In genomic region chr13:120150589-120150988, GRCm38 (mm10) we compare ENCODE assay signal across 25 mouse cellular contexts. TPM values are rescaled to one million over a fixed set of nuclear protein-coding genes. Genes with fewer than 3 reads are reported as not detected.
"Had no signal": no experiment of that assay in that cellular context is flagged by ENCODE, and none has a peak within 500 bp of the region (broad histone marks: within the 10 kb centered on the region; RNA-seq: fewer than 3 reads in every experiment).

No protein-coding gene starts in this region.

RNA-seq across cellular contexts. Expression of gene Gm20767, which starts 10.5 kb away (rescaled TPM):
- total RNA-seq: layer of hippocampus, adult 8-10 months; layer of hippocampus, postnatal 10 days; layer of hippocampus, postnatal 36 days; left cerebral cortex, adult 2 months; left cerebral cortex, postnatal 10 days; left cerebral cortex, postnatal 36 days; liver, adult 2 months; megakaryocyte-erythroid progenitor cell, adult 5-6 weeks; midbrain, postnatal 0 days had no signal
- polyA plus RNA-seq: kidney, embryonic 15.5 days; limb, embryonic 11.5 days; limb, embryonic 14.5 days; liver, adult 2 months; liver, embryonic 13.5 days; liver, embryonic 16.5 days; lung, embryonic 14.5 days; lung, postnatal 0 days; macrophage; midbrain, embryonic 11.5 days; midbrain, embryonic 14.5 days; midbrain, postnatal 0 days; myocyte; neural tube, embryonic 11.5 days; neural tube, embryonic 14.5 days; stomach, embryonic 14.5 days; stomach, postnatal 0 days; thymus, adult 2 months had no signal

RNA-seq across cellular contexts. Expression of gene Gm21818, which starts 21.6 kb away (rescaled TPM):
- total RNA-seq: layer of hippocampus, adult 8-10 months; layer of hippocampus, postnatal 10 days; layer of hippocampus, postnatal 36 days; left cerebral cortex, adult 2 months; left cerebral cortex, postnatal 10 days; left cerebral cortex, postnatal 36 days; liver, adult 2 months; megakaryocyte-erythroid progenitor cell, adult 5-6 weeks; midbrain, postnatal 0 days had no signal
- polyA plus RNA-seq: kidney, embryonic 15.5 days; limb, embryonic 11.5 days; limb, embryonic 14.5 days; liver, adult 2 months; liver, embryonic 13.5 days; liver, embryonic 16.5 days; lung, embryonic 14.5 days; lung, postnatal 0 days; macrophage; midbrain, embryonic 11.5 days; midbrain, embryonic 14.5 days; midbrain, postnatal 0 days; myocyte; neural tube, embryonic 11.5 days; neural tube, embryonic 14.5 days; stomach, embryonic 14.5 days; stomach, postnatal 0 days; thymus, adult 2 months had no signal
